Mouse (Mus musculus) B cell, adult 2 months (primary cell): ENCODE data around the gene Slc25a23.

Experiments
- DNase-seq, 2 experiments: peaks; one replicate each; pipeline ENCODE4 v3.0.0; 2022

The Slc25a23 gene

GRCm38 (mm10) chr17:57012245-57012795, 47.3 kb downstream of the Slc25a23 start:
- no peak for DNase-seq

- peak; percentile 88 to 89 for DNase-seq
Measured at GRCm38 (mm10) chr17:57011236-57012141, 48.2 kb downstream of the Slc25a23 start, which contains the start of the genes Gtf2f1 and Gm17949. Gtf2f1 (minus strand) TSS chr17:57011288. Gm17949 (plus strand) TSS chr17:57011469.

- no peak for DNase-seq
Measured at GRCm38 (mm10) chr17:57010911-57011235, 48.8 kb downstream of the Slc25a23 start.

- no peak for DNase-seq
Measured at GRCm38 (mm10) chr17:57007137-57007905, 52.3 kb downstream of the Slc25a23 start.

- DNase-seq: no peak
Measured at GRCm38 (mm10) chr17:57003994-57004393, 55.7 kb downstream of the Slc25a23 start.

GRCm38 (mm10) chr17:57001228-57001627, 58.4 kb downstream of the Slc25a23 start:
- DNase-seq: no peak

GRCm38 (mm10) chr17:56999968-57000609, 59.6 kb downstream of the Slc25a23 start, which contains the start of gene Pspn:
Pspn (minus strand) TSS chr17:57000018.
- DNase-seq: no peak

- no peak for DNase-seq
Measured at GRCm38 (mm10) chr17:56999414-56999813, 60.2 kb downstream of the Slc25a23 start.

GRCm38 (mm10) chr17:56997029-56997667, 62.5 kb downstream of the Slc25a23 start, which contains the start of gene Alkbh7:
Alkbh7 (plus strand) TSS chr17:56997339.
- DNase-seq: peak; percentile 93 to 96

- DNase-seq: no peak
Measured at GRCm38 (mm10) chr17:56996506-56996905, 63.2 kb downstream of the Slc25a23 start.

GRCm38 (mm10) chr17:56995046-56995445, 64.6 kb downstream of the Slc25a23 start:
- no peak for DNase-seq
